Mouse (Mus musculus) hindbrain, embryonic 10.5 days (tissue): ENCODE results near the gene Cbx5. TPM values are rescaled to one million over a fixed set of nuclear protein-coding genes. Genes with fewer than 3 reads are reported as not detected.
"Not testable (repeated sequence)": the region's sequence is repeated elsewhere in the genome, so short reads cannot be mapped to it uniquely, and the experiment has no call there.

Experiments
- DNase-seq: peaks from one replicate; pipeline ENCODE4 v3.0.0-alpha.2; 2017; ENCODE audit warnings: low spot score
- H3K27ac ChIP-seq: fragments of 300-500 bp; sonication (generic); 2 replicates; pipeline ENCODE4 v1.5.1; 2016; ENCODE audit warnings: mild to moderate bottlenecking, moderate library complexity
- H3K27me3 ChIP-seq: fragments of 300-500 bp; sonication (generic); 2 replicates; pipeline ENCODE4 v1.6.1; 2016; ENCODE audit warnings: mild to moderate bottlenecking; ENCODE audit not compliant: poor library complexity, insufficient read depth, severe bottlenecking
- H3K36me3 ChIP-seq: fragments of 300-500 bp; sonication (generic); 2 replicates; pipeline ENCODE4 v1.6.1; 2016; ENCODE audit warnings: mild to moderate bottlenecking, moderate library complexity
- H3K4me1 ChIP-seq: fragments of 300-500 bp; sonication (generic); replicated peaks from 2 replicates; pipeline ENCODE4 v1.6.1; 2016; ENCODE audit warnings: mild to moderate bottlenecking
- H3K4me3 ChIP-seq: fragments of 300-500 bp; sonication (generic); 2 replicates; pipeline ENCODE4 v1.5.1; 2016; ENCODE audit warnings: mild to moderate bottlenecking, moderate library complexity
- H3K9me3 ChIP-seq: fragments of 300-500 bp; sonication (generic); 2 replicates; pipeline ENCODE4 v1.6.1; 2016; ENCODE audit warnings: mild to moderate bottlenecking, moderate library complexity
- WGBS: fragments of 180-500 bp; shearing (Covaris S2); methylation state at CpG from one replicate; pipeline ENCODE4 v1.1.7; 2016; 5-methylcytosine and 5-hydroxymethylcytosine counted together
- polyA plus RNA-seq: library from polyadenylated mRNA; unstranded; fragments of >200 nt; fragmentation: Nextera tagmentation; extraction: Ambion mirVana; gene quantifications from 2 replicates; pipeline ENCODE4 v1.2.1, GENCODE M21; 2016

Cbx5 gene
- polyA plus RNA-seq, 1 experiment from 2014 or later: 157 TPM

DNA sequence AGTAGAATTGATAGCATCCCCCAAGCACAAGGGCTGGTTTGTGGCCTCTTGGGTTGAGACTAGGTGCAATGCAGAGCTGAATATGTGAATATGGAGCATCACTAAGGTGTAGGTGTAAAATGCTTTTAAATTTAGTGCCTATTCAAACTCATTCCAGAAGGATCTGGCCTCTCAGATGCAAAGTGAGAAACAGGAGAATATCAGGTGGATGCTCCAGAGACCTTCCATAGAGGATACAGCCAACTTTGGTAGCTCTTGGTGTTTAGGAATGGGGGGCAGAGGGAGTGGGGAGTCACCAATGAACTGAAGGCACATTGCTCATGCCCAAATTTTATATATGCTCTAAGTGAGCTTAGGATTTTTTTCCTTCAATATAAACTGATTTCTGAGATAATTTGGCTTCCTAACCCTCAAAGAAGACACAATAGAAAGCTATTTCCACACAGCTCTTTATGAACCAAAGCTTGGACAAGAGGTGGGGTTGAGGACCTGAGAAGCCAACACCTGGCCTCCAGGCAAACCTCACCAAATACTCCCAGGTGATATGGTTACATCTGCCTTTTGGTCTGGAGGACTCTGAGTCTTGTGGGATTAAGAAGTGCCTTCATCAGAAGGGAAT, 8.3 kb upstream of the Cbx5 start:
- DNase-seq: no peak
- H3K36me3 ChIP-seq: peaks cover 62% of the 10 kb centered on the region

DNA sequence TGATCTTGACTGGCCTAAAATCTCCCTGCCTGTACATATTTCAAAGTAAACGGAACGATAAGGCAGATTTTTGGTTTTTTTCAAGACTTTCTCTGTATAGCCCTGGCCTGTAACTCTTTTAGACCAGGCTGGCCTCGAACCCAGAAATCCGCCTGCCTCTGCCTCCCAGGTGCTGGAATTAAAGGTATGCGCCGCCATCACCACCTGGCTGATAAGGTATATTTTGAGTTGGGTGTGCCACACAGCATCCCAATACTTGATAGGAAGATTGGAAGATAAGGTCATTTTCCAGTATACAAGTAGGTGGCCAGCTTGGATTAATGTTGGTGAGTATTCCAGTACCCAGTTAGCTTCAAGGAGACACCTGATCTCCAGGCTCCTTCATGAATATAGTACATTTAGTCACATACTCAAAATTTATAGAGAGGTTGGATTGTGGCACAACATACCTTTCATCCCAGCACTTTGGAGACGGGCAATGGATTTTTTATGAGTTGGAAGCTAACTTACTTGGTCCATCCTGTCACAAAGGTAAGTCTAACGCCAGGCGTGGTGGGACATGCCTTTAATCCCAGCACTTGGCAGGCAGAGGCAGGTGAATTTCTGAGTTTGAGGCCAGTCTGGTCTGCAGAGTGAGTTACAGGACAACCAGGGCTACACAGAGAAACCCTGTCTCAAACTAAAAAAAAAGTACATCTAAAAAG, 7.6 kb upstream of the Cbx5 start:
- H3K4me1 ChIP-seq: peaks cover 37% of the 10 kb centered on the region
- no peaks in the 10 kb centered on the region for H3K27me3 ChIP-seq
- no peak overlapping the region for H3K4me3 ChIP-seq
- peaks cover 68% of the 10 kb centered on the region for H3K36me3 ChIP-seq
- H3K9me3 ChIP-seq: no peaks in the 10 kb centered on the region
- WGBS: 90% methylated on average over 9 of the region's 9 CpGs
- no peak for DNase-seq
- no peak overlapping the region for H3K27ac ChIP-seq

More for the DNA sequence above, 8.3 kb upstream of the Cbx5 start:
- H3K4me1 ChIP-seq: peaks cover 30% of the 10 kb centered on the region
- no peaks in the 10 kb centered on the region for H3K27me3 ChIP-seq
- no peak overlapping the region for H3K27ac ChIP-seq
- H3K4me3 ChIP-seq: no peak overlapping the region
- H3K9me3 ChIP-seq: no peaks in the 10 kb centered on the region

DNA sequence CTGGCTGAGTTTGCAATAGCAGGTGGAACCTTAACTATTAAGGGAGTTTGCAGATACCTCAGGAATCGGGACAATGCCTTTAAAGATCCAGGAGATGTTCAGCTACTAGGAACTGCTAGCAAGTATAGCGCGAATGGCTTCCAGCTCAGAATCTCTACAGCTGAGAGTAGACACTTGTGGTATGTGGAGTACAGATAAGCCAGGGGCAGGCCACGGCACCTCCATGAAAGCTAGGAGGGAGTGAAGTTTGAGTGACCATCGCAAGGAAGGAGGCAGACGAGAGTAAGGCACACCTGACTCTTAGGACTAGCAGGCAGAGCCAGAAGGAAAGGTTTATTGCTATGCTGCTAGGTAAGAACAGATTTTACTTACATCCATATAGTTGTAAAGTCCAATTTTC, 6.0 kb upstream of the Cbx5 start:
- WGBS: 85% methylated on average over 6 of the region's 6 CpGs
- H3K36me3 ChIP-seq: peaks cover 82% of the 10 kb centered on the region
- H3K27ac ChIP-seq: no peak overlapping the region
- DNase-seq: no peak
- H3K9me3 ChIP-seq: no peaks in the 10 kb centered on the region
- H3K4me3 ChIP-seq: no peak overlapping the region
- H3K4me1 ChIP-seq: peaks cover 41% of the 10 kb centered on the region
- no peaks in the 10 kb centered on the region for H3K27me3 ChIP-seq

DNA sequence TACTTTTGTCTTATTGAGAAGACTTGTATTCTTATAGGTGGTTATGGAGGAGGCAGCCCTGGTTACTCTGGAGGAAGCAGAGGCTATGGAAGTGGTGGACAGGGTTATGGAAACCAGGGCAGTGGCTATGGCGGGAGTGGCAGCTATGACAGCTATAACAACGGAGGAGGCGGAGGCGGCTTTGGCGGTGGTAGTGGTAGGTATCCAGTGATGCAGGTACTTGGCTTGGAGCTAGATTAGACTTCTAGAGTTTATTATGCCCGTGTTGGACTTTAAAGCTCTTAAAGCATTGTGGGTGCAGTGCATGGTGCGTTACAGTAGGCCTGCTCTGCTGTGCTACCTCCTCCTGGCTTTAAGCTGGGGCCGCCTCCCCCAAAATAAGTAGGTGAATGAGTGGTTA, 3.3 kb upstream of the Cbx5 start:
- Histone ChIP-seq H3K27me3 (no peaks in the 10 kb centered on the region), H3K4me1 (peaks cover 43% of the 10 kb centered on the region), H3K36me3 (peaks cover 65% of the 10 kb centered on the region), H3K9me3 (no peaks in the 10 kb centered on the region), H3K27ac (no peak overlapping the region), H3K4me3 (peak overlapping the region; percentile 82)
- 79% methylated on average over 8 of the region's 8 CpGs for WGBS
- no peak for DNase-seq

DNA sequence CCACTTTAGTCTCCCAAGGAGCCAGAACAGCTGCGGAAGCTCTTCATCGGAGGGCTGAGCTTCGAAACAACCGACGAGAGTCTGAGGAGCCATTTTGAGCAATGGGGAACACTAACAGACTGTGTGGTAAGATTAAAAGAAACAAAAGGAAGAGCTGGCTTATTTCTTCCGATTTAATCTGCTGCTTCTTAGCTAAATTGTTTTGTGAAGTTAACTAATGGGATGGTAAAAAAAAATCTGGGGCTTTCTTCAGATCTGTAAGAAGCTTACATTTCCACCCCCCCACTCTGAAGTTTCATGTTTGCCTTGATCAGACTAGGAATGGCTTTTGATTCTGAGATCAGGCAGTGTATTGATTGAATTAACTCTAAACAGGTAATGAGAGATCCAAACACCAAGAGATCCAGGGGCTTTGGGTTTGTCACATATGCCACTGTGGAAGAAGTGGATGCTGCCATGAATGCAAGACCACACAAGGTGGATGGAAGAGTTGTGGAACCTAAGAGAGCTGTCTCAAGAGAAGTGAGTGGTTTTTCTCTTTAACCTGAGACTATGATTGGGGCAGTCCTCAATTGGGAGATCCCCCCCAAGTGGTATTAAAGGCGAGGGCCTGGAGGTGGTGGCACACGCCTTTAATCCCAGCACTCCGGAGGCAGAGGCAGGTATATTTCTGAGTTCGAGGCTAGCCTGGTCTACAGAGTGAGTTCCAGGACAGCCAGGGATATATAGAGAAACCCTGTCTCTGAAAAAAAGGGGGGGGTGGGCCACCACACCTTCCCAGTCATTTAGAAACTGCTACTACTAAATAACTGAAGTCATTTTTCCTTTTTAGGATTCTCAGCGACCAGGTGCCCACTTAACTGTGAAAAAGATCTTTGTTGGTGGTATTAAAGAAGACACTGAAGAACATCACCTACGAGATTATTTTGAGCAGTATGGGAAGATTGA, 1.7 kb upstream of the Cbx5 start:
- peaks cover 43% of the 10 kb centered on the region for H3K4me1 ChIP-seq
- not testable (repeated sequence) for DNase-seq, H3K27me3 ChIP-seq, H3K9me3 ChIP-seq
- WGBS: 12% methylated on average over 12 of the region's 12 CpGs
- peak overlapping the region; percentile 98 for H3K27ac ChIP-seq
- H3K36me3 ChIP-seq: peaks cover 60% of the 10 kb centered on the region
- H3K4me3 ChIP-seq: peak overlapping the region; percentile 82

DNA sequence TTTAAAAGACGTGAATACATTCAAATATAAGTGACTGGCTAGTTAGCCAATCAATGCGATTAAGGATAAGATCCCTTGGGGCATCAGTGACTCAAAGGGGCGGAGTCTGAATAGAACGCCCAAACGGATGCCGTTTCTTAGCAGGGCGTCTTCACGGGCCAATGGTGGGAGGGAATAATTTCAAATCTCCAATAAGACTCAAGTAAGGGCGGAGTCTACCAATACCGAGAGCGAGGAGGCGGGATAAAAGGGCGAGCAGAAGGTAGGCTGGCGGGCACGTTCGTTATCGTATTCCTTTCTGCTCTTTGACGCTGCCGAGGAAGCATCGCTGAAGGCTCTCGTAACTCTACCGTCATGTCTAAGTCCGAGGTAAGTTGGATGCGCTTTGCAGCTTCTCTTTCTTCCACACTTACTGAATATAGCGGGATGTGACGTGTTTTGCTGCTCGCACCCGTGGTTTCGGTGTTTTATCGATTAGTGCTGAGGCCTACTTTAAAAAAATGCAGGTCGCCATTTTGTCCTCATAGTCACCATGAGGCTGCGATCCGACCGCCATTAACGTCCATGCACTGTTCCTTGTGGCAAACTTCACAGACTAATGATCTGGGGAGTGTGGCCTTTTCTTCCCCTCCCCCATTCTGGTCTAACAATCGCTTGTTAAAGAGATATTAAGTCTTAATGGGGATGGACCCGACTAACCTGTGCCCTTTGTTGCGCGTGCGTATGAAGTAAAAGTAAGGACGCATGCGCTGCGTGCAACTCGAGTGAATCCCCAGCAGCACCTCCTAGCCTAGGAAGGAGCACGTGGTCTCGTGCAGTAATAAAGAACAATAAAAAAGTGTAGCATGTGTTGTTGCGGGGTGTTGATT, 778 bp upstream of the Cbx5 start, which contains the start of gene Hnrnpa1:
Gene Hnrnpa1, plus strand, starts transcription at position 273 of the 869 bp plus-strand sequence.
- peak within 1 kb of the TSS; percentile 82 for H3K4me3 ChIP-seq
- peaks cover 39% of the 10 kb centered on the region for H3K4me1 ChIP-seq
- WGBS: under 1% methylated on average over 47 of the region's 47 CpGs
- no peaks in the 10 kb centered on the region for H3K9me3 ChIP-seq
- no peaks in the 10 kb centered on the region for H3K27me3 ChIP-seq
- H3K27ac ChIP-seq: peak within 1 kb of the TSS; percentile 98
- peak; percentile 92 for DNase-seq
- peaks cover 60% of the 10 kb centered on the region for H3K36me3 ChIP-seq

DNA sequence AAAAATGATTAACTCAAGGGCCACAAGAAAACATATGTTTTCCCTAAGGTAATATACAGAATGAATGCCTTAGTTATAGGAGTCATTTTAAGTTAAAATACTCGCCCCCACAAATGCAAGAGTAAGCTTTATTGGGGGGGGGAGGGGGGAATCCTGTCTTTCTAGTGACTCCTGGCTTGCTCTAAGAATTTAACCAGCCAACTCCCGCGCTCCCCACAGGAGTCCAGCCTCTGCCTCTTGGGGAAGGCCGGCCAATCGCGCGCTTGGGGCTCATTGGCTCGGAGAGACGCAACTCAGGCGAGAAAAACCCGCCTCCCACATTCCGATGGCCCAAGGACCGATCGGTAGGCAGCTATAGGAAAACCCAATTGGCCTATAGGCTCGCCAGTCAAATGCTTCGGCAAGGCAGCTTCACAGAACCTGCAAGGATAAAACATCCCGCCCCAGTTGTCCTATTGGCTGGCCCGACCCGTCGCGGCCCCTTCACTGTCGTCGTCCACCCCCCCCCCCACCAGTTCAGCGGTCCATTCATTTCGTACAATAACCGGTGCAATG, 409 bp downstream of the Cbx5 start:
- Histone ChIP-seq H3K9me3 (no peaks in the 10 kb centered on the region), H3K36me3 (peaks cover 64% of the 10 kb centered on the region), H3K27ac (peak overlapping the region; percentile 98), H3K4me1 (peaks cover 35% of the 10 kb centered on the region), H3K4me3 (peak overlapping the region; percentile 82), H3K27me3 (no peaks in the 10 kb centered on the region)
- DNase-seq: peak; percentile 96
- under 1% methylated on average over 26 of the region's 26 CpGs for WGBS

DNA sequence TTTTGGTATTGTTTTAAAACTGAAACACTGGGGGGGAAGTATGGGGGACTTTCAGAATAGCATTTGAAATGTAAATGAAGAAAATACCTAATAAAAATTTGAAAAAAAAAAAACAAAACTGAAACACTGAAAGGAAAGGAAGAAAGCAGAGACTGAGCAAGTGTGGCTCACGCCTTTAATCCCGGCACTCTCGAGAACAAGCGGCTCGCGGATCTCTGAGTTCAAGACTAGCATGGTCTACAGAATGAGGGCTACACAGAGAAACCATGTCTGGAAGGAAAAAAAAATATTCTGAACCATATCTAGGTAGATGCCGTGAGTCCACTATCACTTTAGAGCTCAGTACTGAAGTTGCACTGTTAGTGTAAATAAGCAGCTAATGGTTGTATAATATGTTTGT, 2.3 kb downstream of the Cbx5 start:
- Histone ChIP-seq H3K27ac (no peak overlapping the region), H3K27me3 (no peaks in the 10 kb centered on the region), H3K4me1 (peaks cover 17% of the 10 kb centered on the region), H3K4me3 (no peak overlapping the region), H3K9me3 (no peaks in the 10 kb centered on the region), H3K36me3 (peaks cover 57% of the 10 kb centered on the region)
- no peak for DNase-seq
- 96% methylated on average over 7 of the region's 7 CpGs for WGBS

DNA sequence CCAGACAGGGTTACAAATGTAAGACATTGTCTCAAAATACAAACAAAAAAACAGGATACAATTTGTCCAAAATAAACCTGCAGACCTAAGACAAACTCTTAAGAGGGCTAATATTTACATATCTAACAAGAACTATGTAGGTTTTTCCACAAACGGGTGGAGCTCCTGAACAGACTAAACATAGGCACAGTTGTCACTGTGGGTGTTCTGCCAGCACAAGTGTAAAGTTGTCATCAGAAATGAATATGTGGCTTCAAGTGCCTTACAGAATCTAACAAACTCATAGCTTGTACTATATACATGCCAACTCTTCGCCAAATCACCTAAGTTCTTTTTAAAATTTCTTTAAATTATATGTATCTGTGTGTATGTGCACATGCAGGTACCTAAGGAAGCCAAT, 6.5 kb downstream of the Cbx5 start:
- no peaks in the 10 kb centered on the region for H3K9me3 ChIP-seq
- 94% methylated on average over 2 of the region's 2 CpGs for WGBS
- H3K36me3 ChIP-seq: peaks cover 46% of the 10 kb centered on the region
- peaks cover 2% of the 10 kb centered on the region for H3K4me1 ChIP-seq
- no peak overlapping the region for H3K4me3 ChIP-seq
- no peak overlapping the region for H3K27ac ChIP-seq
- no peak for DNase-seq
- H3K27me3 ChIP-seq: no peaks in the 10 kb centered on the region

DNA sequence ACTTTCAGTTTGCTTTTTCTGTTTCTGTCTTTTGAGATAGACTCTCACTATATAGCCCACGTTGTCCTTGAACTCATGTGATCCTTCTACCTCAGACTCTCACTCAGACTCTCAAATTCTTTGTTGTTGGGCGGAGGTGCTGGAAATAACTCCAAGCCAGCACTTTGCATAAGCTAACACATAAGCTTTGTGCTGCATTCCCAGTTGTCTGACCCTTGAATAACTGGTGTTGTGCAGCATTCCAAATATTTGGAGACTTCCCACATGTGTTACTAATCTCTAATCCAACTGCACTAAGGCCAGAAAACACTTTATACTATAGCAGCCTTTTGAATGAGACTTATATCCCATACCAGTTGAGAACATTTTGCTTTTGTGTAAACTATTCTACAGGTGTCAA, 10.7 kb downstream of the Cbx5 start:
- no peaks in the 10 kb centered on the region for H3K4me1 ChIP-seq
- H3K36me3 ChIP-seq: peaks cover 16% of the 10 kb centered on the region; the same call in 1 of the 2 replicates
- 90% methylated on average over 2 of the region's 2 CpGs for WGBS
- H3K9me3 ChIP-seq: no peaks in the 10 kb centered on the region
- no peak overlapping the region for H3K27ac ChIP-seq
- DNase-seq: no peak
- no peaks in the 10 kb centered on the region for H3K27me3 ChIP-seq
- H3K4me3 ChIP-seq: no peak overlapping the region

DNA sequence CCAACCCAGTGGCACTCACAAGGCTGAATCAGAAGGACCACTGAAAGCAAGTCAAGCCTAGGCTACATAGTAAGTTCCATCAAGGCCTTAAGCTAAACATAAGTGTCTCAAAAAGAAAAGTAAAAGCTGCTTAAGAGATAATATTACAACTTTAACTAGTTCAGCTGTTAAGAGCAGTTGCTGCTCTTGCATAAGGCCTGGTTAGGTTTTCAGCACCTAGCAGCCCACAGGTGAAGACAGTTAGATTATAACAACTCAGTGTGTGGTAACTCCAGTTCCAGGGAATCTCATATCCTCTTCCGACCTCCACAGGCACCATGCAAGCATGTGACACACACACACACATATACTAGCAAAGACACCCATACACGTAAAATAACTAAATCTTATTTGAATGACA, 12.0 kb downstream of the Cbx5 start:
- 82% methylated on average over 2 of the region's 2 CpGs for WGBS
- no peak for DNase-seq
- Histone ChIP-seq H3K27me3 (no peaks in the 10 kb centered on the region), H3K4me3 (no peak overlapping the region), H3K36me3 (peaks cover 15% of the 10 kb centered on the region), H3K27ac (no peak overlapping the region), H3K4me1 (no peaks in the 10 kb centered on the region), H3K9me3 (no peaks in the 10 kb centered on the region)

DNA sequence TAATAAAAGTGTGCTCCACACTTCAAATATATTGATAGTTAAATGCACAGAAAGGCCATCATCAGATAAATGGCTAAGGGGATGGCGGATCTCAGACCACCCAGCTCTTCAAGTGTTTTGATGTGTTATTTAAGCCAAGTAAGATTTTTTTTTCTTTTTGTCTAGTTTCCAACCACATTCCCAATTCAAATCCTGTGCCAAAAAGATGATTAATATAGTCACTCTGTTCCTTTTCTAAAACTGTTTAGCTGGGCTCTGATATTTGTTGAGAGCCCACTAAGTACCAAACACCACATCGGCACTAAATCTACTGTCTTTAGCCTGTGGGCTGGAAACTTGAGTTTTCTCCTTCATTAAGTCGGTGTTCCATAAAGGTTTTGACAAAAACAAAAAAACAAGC, 12.6 kb downstream of the Cbx5 start:
- H3K36me3 ChIP-seq: peaks cover 18% of the 10 kb centered on the region
- WGBS: 91% methylated on average over 3 of the region's 3 CpGs

More for the DNA sequence above, 12.6 kb downstream of the Cbx5 start:
- Histone ChIP-seq H3K27me3 (no peaks in the 10 kb centered on the region), H3K27ac (no peak overlapping the region), H3K4me3 (no peak overlapping the region), H3K9me3 (no peaks in the 10 kb centered on the region), H3K4me1 (no peaks in the 10 kb centered on the region)
- DNase-seq: no peak
